Mouse (Mus musculus): Measurements from ENCODE around the gene Chmp4b. TPM values are rescaled to one million over a fixed set of nuclear protein-coding genes. Genes with fewer than 3 reads are reported as not detected.

Gene Chmp4b
- total RNA-seq, 4 experiments from 2014 or later = 206 to 234 (median 209) TPM

DNA sequence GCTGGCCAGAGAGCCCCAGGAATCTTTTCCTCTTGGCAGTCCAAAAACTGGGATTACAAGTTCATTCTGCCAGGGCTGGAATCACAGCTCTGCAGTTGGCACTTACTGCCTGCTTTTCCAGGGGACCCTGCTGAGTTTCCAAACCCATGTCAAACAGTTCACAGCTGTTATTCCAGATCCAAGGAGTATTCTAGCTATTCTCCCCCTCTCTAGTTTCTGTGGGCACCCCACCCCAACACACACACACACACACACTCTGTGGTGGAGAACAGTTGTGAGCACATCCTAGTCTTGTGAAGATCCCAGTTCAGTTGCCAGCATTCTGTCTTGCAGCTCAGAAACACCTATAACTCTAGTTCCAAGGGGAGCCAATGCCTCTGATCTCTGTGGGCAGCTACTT, 65.6 kb downstream of the Chmp4b start:
- DNase-seq (ENCODE audit: low spot score in 2 of 2) = no peak

DNA sequence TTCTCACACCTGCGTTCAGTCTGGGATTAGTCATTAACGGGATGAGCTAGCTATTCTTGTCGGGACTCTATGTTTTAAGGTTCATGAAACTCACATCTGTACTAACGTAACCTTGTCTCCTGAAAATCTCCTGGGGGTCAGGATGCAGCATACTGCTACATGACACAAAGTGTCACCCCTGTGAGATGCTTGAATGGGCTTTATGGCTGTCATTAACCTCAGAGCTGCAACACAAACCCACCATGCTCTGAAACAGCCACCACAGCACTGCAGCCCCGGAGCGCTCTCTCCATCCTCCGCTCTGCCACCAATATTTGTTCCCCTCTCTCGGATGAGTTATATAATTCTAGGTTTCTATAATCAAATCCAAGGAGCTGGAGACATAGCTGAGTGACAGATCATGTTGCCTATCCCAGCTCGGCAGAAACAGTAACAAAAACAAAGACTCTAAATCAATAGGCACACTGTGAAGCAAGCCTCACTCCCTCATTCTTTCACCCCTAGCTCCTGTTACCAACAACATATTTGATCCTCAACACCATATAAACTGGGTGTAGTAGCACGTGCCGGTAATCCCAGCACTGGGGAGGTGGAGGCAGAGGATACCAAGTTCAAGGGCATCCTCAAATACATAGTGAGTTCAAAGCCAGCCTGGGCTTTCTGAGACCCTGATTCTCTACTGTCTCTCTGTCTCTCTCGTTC, 67.5 kb downstream of the Chmp4b start:
- no peak for DNase-seq (ENCODE audit: low spot score in 2 of 2)

DNA sequence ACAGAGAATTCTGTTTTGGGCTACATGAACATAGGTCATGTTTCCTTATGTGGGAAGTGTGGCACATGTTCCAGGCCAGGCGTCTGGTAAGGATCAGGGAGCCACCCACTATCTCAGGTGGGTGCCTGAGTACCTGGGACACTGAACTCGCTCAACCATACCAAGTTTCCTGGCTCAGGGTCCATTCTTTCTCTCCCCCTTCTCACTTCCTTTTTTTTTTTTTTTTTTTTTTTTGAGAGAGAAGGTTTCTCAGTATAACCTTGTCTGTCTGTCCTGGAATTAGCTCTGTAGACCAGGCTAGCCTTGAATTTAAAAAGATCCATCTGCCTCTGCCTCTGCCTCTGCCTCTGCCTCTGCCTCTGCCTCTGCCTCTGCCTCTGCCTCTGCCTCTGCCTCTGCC, 68.8 kb downstream of the Chmp4b start:
- no peak for DNase-seq (ENCODE audit: low spot score in 2 of 2)

DNA sequence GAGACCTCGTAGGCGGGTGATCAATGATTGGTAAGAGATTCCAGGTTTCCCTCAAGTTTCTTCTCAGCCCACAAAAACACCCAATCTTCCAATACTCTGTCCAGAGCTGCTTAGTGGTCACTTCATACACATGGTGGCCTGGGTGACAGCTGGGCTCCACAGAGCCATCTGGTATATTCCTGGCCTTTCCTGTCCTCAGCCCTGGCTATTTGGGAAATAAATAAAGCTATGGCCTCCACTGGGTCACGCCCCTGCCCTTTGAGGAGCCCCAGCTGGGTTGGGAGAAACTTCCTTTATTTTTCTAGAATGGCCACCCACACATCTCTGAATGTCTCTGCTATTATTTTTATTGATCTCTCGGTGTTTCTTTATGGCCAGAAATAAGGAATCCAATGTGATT, 72.0 kb downstream of the Chmp4b start:
- no peak for DNase-seq (ENCODE audit: low spot score in 2 of 2)

DNA sequence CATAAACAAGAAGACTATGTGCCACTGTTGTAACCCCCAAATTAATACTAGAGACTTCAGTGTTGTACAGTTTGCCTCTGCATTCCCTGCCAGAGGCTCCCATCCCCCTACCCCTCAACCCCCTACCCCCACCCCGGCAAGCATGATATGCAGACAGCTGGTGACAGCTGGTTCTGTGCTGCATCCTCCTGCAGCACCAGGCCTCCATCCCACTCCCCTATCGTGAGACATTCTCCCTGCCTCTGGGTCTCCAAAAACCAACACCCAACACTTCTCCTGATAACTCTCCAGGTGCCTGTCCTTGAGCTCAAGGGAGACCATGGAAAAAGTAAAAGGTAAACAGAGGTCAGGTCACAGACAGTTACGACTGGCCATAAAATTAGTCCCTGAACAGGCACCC, 78.2 kb downstream of the Chmp4b start:
- DNase-seq (ENCODE audit: low spot score in 2 of 2) = no peak

DNA sequence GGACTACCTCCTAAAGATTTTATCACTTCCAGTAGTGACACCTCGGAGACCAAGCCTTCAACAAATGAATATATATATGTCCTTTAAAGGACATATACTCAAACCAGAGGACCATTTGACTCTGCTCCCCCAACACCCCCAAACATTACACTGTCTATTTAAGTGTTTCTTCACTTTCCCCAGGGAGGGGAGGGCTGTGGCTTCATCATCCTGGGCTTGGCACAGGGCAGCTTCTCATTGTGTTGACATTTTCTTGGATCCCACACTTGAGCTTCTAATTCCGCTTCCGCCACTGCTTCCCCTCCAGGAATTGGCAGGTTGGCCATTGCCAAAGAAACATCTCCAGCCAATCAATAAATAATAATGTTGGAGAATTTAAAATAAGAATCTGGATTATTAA, 79.3 kb downstream of the Chmp4b start:
- DNase-seq (ENCODE audit: low spot score in 2 of 2) = no peak

DNA sequence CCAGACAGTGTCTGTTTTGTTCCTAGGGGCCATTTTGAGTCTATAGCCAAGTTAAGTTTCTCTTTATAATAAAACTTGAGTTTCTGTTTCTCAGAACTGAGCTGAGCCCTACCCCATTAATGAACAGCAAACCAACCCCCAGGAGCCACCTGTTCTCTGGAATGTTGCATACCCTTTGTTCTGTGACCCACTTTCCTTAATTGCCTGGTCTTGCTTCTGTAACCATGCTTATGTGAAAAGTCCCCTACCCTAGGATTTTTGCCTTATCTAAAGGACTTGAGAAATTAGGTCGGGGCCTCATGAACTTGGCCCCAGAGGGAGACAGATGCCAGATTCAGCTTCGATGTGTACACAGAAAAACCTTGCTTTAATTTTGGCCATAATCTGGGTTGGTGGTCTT, 80.4 kb downstream of the Chmp4b start:
- no peak for DNase-seq (ENCODE audit: low spot score in 2 of 2)

DNA sequence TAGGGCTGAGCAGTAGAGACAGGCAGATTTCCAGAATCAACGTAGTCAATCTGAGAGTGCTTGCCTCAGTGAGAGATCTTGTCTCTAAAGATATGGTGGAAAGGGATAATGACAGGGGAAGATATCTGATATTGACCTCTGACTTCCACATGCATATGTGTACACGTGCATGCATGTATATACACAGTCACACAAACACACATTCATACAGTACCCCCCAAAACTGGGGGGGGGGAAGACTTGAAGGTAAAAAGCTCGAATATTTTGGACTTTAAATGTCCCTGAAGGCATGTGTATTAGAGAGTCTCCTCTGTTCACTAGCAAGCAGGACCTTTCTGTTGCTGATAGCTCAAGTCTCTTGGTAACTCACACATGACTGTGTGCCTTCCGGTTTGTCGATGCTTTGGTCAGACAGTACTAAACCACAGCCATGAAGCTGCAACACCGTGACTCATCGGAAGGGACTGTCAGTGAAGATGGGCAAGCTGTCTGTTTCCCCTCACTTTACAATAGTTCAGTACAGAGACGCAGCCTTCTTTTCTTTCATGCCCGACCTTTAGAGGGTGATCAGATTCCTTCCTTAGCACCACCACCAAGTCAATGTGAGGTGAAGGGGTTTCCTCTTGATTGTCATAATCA, 81.1 kb downstream of the Chmp4b start:
- no peak for DNase-seq (ENCODE audit: low spot score in 2 of 2)

DNA sequence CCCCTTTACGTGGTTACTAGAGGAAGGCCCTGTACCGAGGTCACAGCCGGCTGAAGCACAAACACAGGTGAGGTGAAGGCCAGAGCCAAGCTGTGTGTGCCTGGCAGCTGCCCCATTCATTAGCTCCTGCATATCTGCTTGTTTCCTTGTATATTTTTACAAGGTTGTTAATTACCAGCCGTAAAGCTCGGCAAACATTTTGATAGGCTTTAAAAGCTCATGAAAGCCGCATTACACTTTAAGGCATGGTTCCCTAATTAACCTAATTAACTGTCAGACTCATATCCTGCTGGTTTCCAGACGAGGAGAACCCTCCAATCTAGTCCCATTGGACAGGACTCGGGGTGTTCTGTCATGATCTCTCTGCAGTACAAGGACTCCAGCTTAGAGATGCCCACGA, 83.5 kb downstream of the Chmp4b start:
- DNase-seq (ENCODE audit: low spot score in 2 of 2) = no peak

DNA sequence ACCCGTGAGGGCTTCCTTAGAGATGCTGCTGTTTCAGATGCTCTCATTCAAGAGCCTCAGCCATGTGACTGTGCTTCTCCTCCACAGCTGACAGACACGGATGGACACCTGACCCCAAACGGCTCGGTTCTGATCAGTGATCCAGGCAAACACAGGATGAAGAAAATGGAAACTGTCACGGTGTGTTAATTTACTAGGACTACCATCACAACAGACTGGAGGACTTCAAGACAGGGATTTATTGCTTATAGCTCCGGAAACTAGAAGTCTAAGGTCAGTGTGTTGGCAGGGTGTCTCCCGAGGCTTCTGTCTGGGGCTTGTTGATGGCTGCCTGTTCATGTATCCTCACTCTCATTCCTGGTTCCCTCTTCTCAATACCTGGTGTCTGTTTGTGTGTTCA, 83.9 kb downstream of the Chmp4b start:
- no peak for DNase-seq (ENCODE audit: low spot score in 2 of 2)

DNA sequence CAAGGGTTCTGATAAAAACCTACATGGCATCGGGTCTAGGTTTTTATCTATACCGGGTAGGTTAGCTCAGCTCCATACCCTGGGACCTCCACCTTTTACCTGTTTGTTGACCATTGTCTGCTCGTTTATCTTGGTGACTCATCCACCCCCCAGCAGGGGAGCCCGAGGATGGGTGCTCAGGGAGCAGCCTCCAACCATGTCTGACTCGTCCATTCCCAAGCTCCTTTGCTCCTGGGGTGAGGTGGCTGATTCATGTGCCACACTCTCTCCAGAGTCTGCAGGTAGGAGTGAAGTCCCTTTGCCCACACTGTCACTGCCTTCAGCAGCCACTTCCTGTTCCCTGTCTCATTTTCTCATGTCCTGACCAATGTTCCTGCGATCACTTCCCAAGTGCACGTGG, 84.5 kb downstream of the Chmp4b start:
- no peak for DNase-seq (ENCODE audit: low spot score in 2 of 2)

DNA sequence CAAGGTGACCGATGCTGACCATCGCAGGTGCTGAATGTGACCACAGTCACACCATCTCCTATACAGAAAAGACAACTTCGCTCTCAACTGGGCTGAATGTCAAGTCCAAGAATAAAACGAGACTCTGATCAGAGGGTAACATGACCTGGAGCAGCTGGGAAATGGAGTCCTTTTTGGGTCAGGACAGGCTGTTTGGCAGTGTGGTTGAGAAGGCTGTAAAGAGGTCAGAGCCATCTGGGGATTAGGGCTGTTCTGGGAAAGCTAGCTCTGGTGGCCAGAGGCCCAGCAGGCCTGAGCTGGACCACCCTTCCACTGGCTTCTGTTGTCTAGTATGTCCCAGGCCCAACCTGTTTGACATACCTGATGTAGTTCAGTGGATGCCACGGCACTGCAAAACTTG, 87.1 kb downstream of the Chmp4b start:
- no peak for DNase-seq (ENCODE audit: low spot score in 2 of 2)

DNA sequence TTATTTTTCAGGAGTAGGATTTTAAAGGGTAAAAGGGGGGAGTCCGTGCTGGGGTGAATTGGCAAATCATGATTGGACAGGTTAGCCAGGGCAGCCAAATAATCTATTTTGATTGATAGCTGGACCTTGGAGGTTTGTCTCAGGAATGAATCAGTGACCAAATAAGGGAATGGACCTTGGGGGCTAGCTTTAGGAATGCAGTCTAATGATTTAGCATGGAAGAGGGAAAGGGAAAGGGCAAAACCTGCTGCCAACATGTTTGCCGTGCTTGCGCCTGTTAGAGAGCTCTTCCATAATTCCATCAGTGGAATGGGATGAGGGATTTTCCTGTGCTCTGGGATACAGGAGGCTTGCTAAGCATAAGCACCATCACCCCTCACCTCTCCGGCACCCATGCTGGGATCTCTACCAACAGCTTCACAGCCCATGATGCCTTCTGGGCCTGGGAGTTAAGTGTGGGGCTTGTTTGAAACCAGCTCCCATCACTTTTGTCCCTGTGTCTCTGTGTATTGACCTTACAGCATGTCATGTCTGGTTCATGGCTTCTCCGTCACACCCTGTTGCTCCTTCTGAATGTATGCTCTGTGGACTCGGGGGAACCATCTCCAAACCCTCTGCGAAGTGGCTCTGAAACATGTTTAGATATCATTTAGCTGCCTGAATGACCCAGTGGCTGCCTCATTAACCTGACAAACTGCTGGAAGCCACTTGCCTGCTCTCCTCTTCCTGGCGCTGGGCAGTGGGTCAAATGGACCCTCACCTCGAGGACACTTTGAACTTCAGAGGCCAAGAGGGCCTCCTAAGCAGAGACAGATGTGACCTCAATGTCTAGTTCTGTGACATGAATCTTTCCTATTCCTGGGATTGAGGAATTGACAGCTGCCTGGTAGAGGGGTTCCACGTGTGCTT, 91.7 kb downstream of the Chmp4b start:
- no peak for DNase-seq (ENCODE audit: low spot score in 2 of 2)

DNA sequence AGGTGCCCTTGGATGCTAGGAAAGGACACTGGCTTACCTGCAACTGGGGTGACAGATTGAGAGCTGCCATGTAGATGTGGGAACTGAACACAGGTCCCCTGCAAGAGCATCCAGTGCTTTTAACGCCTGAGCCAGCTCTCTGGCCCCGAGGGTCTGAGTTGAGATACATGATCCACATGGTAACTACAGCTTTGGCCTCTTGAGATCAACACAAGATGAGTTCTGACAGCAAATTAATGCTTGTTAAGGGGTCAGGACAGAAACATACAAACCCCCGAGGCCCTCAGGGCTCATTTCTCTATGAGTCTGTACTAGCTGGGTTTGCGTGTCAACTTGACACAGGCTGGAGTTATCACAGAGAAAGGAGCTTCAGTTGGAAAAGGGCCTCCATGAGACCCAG, 92.4 kb downstream of the Chmp4b start:
- no peak for DNase-seq (ENCODE audit: low spot score in 2 of 2)

Other genes with a start within 250 kb of the Chmp4b start
- 10 to 100 TPM; 41.0 to 45.9 (median 43.5) TPM for gene Snta1, start 243.6 kb upstream of the Chmp4b start, total RNA-seq (2022)
- gene Cbfa2t2, start 215.2 kb upstream of the Chmp4b start, total RNA-seq (2022) = 10 to 100 TPM; 48.9 to 60.8 (median 53.9) TPM
- gene 1700003F12Rik, start 104.6 kb upstream of the Chmp4b start, total RNA-seq (2022) = 1 to 10 TPM in 2 of 4 experiments, under 1 TPM in 2; 0.64 to 2.0 (median 0.87) TPM
- under 1 TPM in 1 of 4 experiments, not detected in 3; 0.40 TPM for gene Actl10, start 99.9 kb upstream of the Chmp4b start, total RNA-seq (2022)
- 10 to 100 TPM; 29.2 to 33.2 (median 30.4) TPM for gene Necab3, start 92.8 kb upstream of the Chmp4b start, total RNA-seq (2022)
- 1 to 10 TPM; 3.5 to 5.1 (median 4.5) TPM for gene E2f1, start 81.8 kb upstream of the Chmp4b start, total RNA-seq (2022)
- gene Pxmp4, start 48.0 kb upstream of the Chmp4b start, total RNA-seq (2022) = 10 to 100 TPM; 11.3 to 12.6 (median 11.7) TPM
- 10 to 100 TPM in 1 of 4 experiments, 1 to 10 TPM in 3; 8.6 to 10.8 (median 9.3) TPM for gene Zfp341, start 38.4 kb upstream of the Chmp4b start, total RNA-seq (2022)
- gene 4930519P11Rik, start 38.3 kb upstream of the Chmp4b start, total RNA-seq (2022) = not detected
- gene Gm14214, start 118.3 kb downstream of the Chmp4b start, total RNA-seq (2022) = not detected
- gene Raly, start 139.4 kb downstream of the Chmp4b start, total RNA-seq (2022) = 10 to 100 TPM; 63.5 to 70.0 (median 64.6) TPM
- not detected for gene a, start 139.7 kb downstream of the Chmp4b start, total RNA-seq (2022)
- gene Eif2s2, start 241.2 kb downstream of the Chmp4b start, total RNA-seq (2022) = 10 to 100 TPM; 52.0 to 55.8 (median 52.8) TPM